Mouse (Mus musculus) urinary bladder, postnatal 4 days (tissue): Measurements from ENCODE around the gene Pdilt.
"Not testable (repeated sequence)": the region's sequence is repeated elsewhere in the genome, so short reads cannot be mapped to it uniquely, and the experiment has no call there.

Source experiments
- DNase-seq, 2 experiments: peaks; one replicate each; pipeline ENCODE4 v3.0.0; 2021 to 2022; ENCODE audit warnings: low spot score in 2 of 2

The Pdilt gene

DNA sequence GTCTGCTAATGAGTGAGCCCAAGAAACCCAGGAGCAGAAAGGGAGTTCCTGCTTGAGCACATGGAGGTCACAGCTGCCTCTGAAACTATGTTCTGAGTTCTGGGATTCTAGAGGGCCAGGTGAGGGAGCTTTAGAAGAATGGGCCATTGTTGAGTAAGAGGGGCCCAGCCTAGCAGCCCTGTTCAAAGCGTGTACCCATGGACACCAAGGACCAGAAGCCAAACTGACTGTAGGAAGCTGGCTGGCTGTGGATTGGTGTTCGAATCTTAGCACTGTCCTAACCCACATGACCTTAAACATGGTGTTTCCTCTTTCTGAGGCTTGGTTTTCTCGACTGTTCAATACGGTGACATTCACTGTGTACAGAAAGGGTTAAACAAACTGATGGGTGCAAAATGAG, at the start of gene Pdilt:
Gene Pdilt (minus strand): TSS at position 101 of the 400 bp plus-strand sequence.
- peak in 1 of 2 experiments; percentile 32 for DNase-seq

GRCm38 (mm10) chr7:119562476-119562875, 39.2 kb upstream of the Pdilt start:
- DNase-seq = not testable (repeated sequence)

DNA sequence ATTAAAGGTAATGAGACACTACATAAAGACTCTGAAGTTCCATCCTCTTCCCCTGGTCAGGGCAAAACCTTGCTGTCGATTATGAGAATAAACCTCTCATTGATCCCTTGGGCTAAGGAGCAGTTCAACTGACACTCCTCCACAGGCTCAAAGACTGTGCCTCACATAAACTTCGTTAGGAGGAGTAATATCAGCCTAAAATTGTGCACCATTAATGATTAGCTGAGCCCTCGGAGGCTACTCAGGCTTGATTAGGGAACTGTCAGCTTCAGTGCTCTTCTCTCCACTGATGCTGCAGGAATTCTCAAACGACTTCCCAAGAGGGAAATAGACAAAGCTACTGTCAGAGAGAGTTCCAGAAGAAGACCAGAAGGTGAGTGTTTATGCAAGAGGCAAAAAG, 38.2 kb upstream of the Pdilt start:
- no peak for DNase-seq

- no peak for DNase-seq
Observed at GRCm38 (mm10) chr7:119560452-119560835, 37.2 kb upstream of the Pdilt start.

DNA sequence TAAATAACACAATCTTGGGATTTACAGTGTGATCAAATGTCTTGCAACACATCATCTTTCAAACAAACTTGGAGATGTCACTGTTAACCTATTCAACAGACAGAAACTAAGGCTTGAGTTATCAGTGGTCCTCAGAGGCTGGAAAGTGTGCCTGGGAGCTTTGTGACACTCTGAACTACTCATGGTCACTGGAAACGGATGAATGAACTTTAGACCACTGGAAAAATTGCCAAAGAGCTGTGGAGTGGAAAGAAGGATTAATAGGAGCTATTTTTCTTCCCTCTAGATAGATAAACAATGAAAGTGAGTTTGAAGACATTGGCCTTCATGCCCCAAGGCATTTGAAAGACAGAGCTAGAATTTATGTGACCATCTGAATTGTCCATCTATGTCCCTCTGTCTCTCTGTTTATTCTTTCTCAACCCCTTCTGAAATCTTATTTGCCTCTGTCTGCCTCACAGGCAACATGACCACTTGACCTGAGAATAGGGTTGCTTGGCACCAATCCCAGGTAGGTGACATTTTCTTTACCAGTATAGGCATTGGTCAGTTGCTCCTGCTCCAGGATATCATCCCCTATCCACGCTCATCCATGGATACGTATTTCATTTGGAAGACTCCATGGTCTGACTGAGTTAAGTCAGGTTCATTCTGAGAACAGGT, 36.6 kb upstream of the Pdilt start:
- no peak for DNase-seq

DNA sequence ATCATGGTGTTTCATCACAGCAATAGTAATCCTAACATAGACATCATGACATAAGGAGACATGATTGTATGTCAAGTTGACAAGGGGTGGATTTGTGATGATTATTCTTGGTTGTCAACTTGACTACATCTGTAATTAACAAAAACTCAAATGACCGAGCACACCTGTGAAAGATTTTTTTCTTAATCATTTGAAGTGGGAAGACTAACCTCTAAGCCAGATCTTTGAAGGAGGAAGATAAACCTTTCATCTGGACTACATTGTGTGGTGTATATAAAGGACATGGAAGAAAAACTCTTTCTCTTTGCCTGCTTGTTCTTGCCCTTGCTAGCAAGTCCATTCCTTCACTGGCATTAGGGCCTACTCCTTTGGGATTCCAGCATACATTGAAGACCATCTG, 30.8 kb upstream of the Pdilt start, which contains the start of gene Acsm2:
Gene Acsm2 (plus strand): TSS at position 301 of the 400 bp plus-strand sequence.
- no peak for DNase-seq

DNA sequence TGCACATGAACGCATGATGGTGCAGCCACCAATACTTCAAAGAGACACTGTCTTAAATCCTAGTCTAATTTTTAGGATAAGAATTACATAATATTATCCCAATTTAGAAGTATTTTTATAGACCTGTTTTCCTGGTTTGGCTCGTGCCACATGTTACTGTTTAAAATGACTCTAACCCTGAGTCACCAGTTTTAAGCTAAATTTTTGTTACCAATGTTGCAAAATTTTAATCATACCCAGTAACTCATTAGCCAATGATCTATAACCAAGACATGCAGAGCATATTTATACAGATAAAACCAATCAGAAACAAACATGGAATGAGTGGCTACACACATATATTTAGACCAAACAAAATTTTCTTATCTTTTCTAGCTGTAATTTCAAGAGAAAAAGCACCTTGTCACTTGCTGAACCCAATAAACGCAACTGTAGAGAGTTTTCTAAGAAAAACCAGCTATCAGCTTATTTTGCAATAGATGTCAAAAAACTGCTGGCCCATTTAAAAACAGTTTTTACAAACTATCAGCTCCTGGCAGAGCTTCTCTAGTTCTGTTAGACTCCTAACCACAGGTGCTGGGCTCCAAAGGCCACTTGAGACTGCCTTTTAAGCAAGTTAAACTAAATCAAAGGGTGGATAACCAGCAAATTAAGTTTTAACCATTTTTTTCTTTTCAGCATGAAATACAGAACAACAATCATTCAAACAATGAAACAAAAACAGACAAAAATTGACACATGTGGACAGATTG, 27.4 kb upstream of the Pdilt start:
- no peak for DNase-seq

DNA sequence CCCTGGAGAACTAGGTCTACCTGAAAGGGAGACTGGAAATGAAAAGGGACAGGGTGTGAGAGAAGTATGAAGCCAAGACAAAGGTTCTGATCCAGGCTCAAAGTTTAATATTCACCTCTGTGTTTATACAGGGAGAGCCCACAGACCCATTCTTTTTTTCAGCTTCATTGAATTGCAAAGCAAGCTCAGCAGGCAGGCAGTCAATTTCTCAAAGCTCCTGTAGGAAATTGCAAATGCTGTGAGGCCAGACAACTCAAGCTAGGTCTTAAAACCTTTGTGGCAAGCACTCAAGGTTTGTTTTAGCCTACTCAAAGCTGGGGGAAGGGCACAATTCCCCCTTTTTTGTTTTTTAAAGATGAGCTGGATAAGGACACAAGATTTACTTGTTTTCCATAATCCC, 22.3 kb upstream of the Pdilt start:
- no peak for DNase-seq

- no peak for DNase-seq
Observed at GRCm38 (mm10) chr7:119542445-119542844, 19.2 kb upstream of the Pdilt start.

DNA sequence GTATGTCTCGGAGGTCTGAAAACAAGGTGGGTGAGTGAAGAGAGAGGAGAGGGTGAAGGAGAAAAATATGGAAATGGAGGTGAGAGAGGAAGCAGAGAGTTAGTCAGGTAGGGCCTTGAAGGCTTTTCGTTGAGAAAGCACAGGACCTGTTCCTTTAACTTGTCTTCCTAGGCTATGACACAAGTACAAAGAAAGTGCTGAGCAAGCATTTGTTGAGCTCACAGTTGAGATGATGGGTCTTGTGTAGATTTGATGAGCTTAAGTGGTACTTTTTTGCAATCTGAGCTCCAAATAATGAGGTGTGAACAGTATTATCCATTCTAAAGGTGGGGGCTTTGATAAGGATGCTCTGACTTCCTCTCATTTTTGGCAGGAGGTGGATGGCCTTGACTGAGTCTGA, 11.1 kb upstream of the Pdilt start:
- DNase-seq = no peak

DNA sequence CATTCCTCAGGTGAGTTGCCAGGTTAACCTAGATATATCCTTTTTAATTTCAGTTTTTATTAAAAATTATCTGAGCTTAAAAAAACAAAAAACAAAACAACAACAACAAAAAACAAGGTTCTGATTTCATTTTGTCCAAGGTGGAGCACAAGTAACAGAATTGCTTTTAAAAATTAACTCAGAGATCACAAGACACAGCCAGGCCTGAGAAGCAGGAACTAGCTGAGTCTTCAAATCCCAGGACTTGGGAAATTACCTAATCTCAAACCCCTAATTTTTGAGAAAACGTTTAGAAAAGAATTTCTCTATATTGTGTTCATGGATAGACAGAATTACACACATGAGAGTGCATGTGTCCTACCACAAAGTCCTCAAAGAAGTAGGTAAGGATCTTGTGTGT, 9.6 kb upstream of the Pdilt start:
- no peak for DNase-seq

DNA sequence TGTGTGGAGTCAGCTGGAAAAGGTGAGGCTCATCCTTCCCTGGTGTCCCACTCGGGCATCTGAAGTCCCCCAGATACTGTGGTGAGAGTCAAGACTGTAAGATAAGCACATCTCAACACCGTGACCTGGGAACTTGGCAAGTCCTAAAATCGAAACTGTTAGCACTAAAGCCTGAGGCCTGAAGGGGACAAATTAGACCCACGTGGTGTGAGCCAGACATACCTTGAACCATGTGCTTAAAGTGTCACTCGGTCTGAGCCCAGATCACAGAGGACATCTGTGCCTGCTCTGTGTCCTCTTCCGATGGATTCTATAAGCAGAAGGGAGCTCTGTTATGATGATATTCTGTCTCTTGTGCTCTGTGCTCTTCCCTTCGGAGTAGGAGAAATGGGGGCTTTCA, 5.3 kb upstream of the Pdilt start:
- DNase-seq = no peak

DNA sequence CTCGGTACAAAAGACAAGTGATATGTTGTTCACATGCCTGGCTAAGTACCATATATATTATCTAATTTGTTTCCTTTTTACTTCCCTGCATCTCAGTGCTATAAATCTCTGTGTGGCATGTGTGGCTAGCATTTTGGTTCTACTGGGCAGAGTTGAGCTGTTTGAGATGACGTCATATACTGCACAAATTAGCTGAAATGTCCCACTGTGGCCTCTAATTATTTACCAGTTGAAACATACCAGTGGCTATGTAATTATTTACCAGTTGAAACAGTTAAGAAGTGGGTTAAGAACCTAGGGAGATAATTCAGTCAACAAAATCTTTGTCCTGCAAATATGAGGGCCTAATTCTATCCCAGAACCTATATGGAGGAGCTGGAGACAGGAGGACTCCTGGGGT, 4.3 kb upstream of the Pdilt start:
- DNase-seq = no peak

- no peak for DNase-seq
Observed at GRCm38 (mm10) chr7:119527135-119527534, 3.8 kb upstream of the Pdilt start.

DNA sequence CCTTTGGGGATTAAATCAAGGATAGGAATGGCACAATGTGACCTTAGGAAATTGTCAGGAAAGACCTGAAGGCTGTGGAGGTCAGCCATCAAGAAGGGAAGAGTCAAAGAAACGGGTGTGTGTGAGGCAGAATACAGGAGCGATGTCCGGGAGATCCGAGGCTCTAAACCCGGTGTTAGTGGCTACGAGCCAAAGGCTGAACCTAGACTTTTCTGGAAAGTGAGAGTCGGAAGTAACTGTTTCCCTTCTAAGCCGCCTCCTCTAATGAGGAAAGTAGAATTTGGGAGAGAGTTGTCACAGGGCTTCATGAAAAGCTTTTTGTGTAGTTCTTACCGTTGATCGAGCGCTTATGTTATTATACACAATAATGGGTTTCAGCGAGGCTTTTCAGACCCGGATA, 3.2 kb upstream of the Pdilt start:
- DNase-seq = no peak

- no peak for DNase-seq
Observed at GRCm38 (mm10) chr7:119525881-119526281, 2.6 kb upstream of the Pdilt start.

DNA sequence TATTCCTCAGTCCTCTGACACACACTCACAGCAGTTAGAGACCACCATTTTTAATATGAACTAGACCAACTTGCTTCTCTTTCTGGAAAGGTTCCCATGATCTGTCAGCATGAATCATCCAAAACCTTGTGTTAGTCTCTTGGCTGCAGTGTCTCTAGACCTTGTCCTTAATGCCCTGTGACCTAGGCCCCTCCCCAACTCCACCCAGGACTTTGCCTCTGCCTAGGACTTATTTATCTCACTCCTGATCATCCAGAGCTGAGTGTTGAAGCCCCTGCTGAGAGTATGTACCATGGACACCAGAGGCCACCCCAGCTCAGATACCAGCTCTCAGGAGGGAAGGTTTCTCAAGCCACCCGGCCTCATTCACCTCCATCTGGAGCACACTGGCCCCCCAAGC, 904 bp downstream of the Pdilt start:
- no peak for DNase-seq

DNA sequence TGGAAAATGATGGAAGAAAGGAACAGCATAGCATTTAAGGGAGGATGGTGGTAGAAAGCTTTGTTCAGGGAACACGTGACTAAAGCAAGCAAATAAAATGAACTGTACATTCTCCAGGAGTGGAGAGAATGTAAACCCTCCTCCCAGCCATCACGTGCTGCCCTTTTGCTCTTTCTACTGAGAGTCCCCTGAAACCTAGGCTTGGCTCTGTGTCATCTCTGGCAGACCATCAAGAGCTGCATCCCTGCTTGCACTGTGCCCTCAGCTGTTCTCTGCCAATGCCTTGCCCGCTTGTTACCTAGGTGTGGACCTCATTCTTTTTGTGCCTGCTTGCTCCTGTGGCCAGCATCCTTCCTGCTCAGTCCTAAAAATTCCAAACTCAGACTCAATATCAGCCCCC, 1.5 kb downstream of the Pdilt start:
- DNase-seq = no peak

- no peak for DNase-seq
Observed at GRCm38 (mm10) chr7:119519654-119520053, 3.6 kb downstream of the Pdilt start.

- DNase-seq = no peak
Observed at GRCm38 (mm10) chr7:119519163-119519562, 4.1 kb downstream of the Pdilt start, which contains the start of gene Acsm5. TSS of gene Acsm5 (plus strand) at chr7:119519463.

DNA sequence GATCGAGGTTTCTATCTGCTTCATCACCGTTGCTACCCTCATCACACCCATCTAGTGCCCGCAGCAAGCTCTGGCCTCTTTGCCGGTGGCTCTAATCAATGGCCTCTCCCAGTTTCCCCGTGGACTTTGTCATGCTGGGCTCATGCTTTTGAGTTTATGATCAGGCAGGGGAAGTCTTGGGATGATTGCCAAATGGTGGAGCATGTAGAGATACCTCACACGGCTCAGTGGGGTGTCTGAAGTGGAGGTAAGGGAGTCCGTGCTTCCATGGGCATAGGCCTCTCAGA, 7.1 kb downstream of the Pdilt start:
- no peak for DNase-seq

- no peak for DNase-seq
Observed at GRCm38 (mm10) chr7:119515492-119516271, 7.6 kb downstream of the Pdilt start.

DNA sequence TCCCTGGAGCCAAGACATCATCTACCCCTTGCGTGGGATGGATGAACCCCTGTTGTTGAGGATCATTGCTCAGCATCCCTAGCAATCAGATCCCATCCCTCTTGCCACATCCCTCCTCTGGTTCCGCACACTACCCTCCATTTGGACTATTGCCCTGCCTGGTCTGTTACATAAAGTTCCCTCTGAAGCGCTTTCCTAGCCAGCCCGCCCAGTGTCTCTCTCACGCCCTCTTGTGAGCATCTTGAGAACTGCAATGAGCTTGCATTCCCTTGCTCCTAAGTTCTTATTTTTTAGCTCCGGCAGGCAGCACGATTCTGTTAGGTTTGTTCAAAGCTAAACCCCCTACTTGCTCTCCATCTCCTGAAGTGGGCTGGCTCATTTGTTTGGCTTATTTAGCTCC, 10.2 kb downstream of the Pdilt start:
- peak in 1 of 2 experiments; percentile 59 for DNase-seq
